Mouse (Mus musculus) E14TG2a.4 (cell line): ENCODE measurements around the gene Olfr770.

ENCODE experiments used
- CTCF ChIP-seq: conservative IDR thresholded peaks from 2 replicates; pipeline ENCODE4 v1.5.1; 2014; ENCODE audit warnings: low read length
- NANOG ChIP-seq: IDR thresholded peaks from 2 replicates; pipeline ENCODE4 v1.6.1; 2014; ENCODE audit warnings: borderline replicate concordance, low read length, mixed read lengths
- POU5F1 ChIP-seq: IDR thresholded peaks from 2 replicates; pipeline ENCODE4 v1.6.1; 2014; ENCODE audit warnings: low read length, borderline replicate concordance

- TF ChIP-seq CTCF (no peak), NANOG (no peak), POU5F1 (no peak)
Measured at GRCm38 (mm10) chr10:129164651-129165050, 25.9 kb upstream of the Olfr770 start, which contains the start of gene Olfr771.
